Mouse (Mus musculus) stomach, postnatal 0 days (tissue): ENCODE measurements around the gene Sppl3. TPM values are rescaled to one million over a fixed set of nuclear protein-coding genes. Genes with fewer than 3 reads are reported as not detected.

ENCODE experiments used
- ATAC-seq: fragments of 200-750 bp; cut with Nextera tagmentation; 2 replicates; pipeline ENCODE4 v1.8.0; 2017; ENCODE audit not compliant: low FRiP score, low TSS enrichment
- DNase-seq: peaks from one replicate; pipeline ENCODE4 v3.0.0-alpha.2; 2016; ENCODE audit warnings: low spot score
- H3K27ac ChIP-seq: fragments of 300-500 bp; sonication (generic); replicated peaks from 2 replicates; pipeline ENCODE4 v1.5.1; 2014; ENCODE audit warnings: mild to moderate bottlenecking, control low read depth
- H3K27me3 ChIP-seq: fragments of 300-500 bp; sonication (generic); 2 replicates; pipeline ENCODE4 v1.6.1; 2014; ENCODE audit warnings: low read length; ENCODE audit not compliant: control insufficient read depth, insufficient read depth
- H3K36me3 ChIP-seq: fragments of 300-500 bp; sonication (generic); 2 replicates; pipeline ENCODE4 v1.6.1; 2014; ENCODE audit warnings: low read length, mixed read lengths; ENCODE audit not compliant: control insufficient read depth, insufficient read depth
- H3K4me1 ChIP-seq: fragments of 300-500 bp; sonication (generic); replicated peaks from 2 replicates; pipeline ENCODE4 v1.6.1; 2014; ENCODE audit warnings: antibody characterized with exemption; ENCODE audit not compliant: control insufficient read depth, insufficient read depth
- H3K4me2 ChIP-seq: fragments of 300-500 bp; sonication (generic); replicated peaks from 2 replicates; pipeline ENCODE4 v1.6.1; 2014; ENCODE audit warnings: low read depth, mild to moderate bottlenecking, control low read depth, moderate library complexity
- H3K4me3 ChIP-seq: fragments of 300-500 bp; sonication (generic); 2 replicates; pipeline ENCODE4 v1.5.1; 2014; ENCODE audit warnings: low read depth, low read length, control low read depth
- H3K9ac ChIP-seq: fragments of 300-500 bp; sonication (generic); 2 replicates; pipeline ENCODE4 v1.6.1; 2014; ENCODE audit warnings: mild to moderate bottlenecking, low read length, control low read depth, mixed read lengths
- H3K9me3 ChIP-seq: fragments of 300-500 bp; sonication (generic); 2 replicates; pipeline ENCODE4 v1.6.1; 2016; ENCODE audit warnings: low read length; ENCODE audit not compliant: control insufficient read depth
- CTCF ChIP-seq: IDR thresholded peaks from 2 replicates; pipeline ENCODE4 v1.5.1; 2016; ENCODE audit warnings: antibody characterized with exemption, low read depth, mild to moderate bottlenecking, moderate library complexity
- EP300 ChIP-seq: optimal IDR thresholded peaks from 2 replicates; pipeline ENCODE3; 2016; ENCODE audit warnings: antibody characterized with exemption
- WGBS: fragments of 180-500 bp; shearing (Covaris S2); extraction: QIAGEN DNeasy Blood & Tissue Kit; methylation state at CpG from one replicate; pipeline ENCODE4 v1.1.7; 2014; 5-methylcytosine and 5-hydroxymethylcytosine counted together
- polyA plus RNA-seq: library from polyadenylated mRNA; unstranded; fragments of >200 nt; fragmentation: Nextera tagmentation; extraction: Ambion mirVana; gene quantifications from 2 replicates; pipeline ENCODE4 v1.2.1, GENCODE M21; 2015

Sppl3 gene
- polyA plus RNA-seq, result 25.2 and 39.8 TPM in 2 replicates

DNA sequence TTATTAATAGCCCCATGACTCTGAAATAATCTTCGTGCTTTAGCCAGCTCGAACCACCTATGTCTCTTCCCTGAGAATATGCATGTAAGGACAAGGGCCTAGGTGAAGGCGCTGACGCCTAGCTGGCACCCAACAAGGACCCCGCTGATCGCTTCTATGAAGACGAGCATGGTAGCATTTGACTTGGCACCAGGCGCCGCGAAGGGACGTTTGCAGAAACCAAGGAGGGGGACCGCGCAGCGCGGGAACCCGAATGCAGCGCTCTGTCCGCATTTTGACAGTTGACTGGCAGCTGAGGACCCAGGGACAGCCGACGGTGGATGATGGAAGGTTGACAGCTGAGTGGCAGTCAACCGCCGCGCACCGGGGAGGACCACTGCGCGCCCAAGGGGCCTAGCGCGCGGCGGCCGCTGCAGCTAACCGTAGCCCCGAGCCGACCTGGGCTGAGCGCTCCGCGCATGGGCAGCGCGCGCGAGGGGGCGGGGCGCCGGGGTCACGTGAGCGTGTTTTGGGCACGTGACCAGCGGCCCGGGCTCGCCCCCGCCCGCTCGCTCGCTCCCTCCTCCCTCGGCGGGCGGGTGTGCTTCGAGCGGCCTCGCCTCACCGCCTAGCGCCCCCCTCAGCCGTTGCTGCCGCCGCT lies at the start of gene Sppl3:
Gene Sppl3, plus strand, starts transcription at position 561 of the 640 bp plus-strand sequence.
- Histone ChIP-seq H3K4me3 (peak within 1 kb of the TSS; percentile 98), H3K36me3 (no peaks in the 10 kb centered on the region), H3K9ac (peak within 1 kb of the TSS; percentile 99), H3K27me3 (no peaks in the 10 kb centered on the region), H3K9me3 (no peaks in the 10 kb centered on the region), H3K27ac (peak within 1 kb of the TSS; percentile 93), H3K4me1 (peaks cover 5% of the 10 kb centered on the region), H3K4me2 (peak within 1 kb of the TSS; percentile 89)
- DNase-seq (peak; percentile 93), ATAC-seq (peak; percentile 89)
- WGBS, result 1% methylated on average over 46 of the region's 65 CpGs
- TF ChIP-seq EP300 (no peak), CTCF (no peak)

DNA sequence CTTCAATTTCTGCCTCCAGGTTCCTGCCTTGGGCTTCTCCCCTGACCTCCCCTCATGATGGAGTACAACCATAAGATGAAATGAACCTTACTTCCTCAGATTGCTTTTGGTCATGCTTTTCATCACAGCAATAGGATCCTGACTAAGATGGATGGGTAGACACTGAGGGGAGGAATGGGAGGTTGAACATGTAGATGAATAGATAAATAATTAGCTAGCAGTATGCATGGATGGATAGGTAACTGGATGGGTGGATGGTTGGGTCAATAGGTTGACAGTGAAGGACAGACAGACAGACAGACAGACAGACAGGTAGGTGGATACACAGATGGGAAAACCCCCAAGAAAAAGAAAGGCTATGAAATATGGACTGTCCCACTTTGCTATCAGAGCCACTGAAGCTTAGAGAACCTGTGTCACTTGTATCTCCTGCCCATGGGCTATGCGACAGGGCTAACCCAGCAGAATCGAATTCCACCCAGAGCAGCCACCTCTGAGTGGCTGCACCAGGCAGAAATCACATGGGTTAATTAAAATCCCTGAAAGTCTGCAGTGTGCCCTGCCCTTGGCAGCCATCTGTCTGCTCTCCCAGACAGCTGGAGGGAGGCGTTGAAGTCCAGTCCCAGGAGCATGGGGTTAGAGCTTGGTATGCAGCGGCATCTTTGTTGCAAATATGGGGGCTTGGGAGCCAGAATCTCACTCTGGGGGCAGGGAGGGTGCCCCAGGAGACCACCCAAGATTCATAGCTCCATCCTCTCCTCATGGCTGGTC lies 49.2 kb upstream of the Sppl3 start:
- H3K4me2 ChIP-seq, result no peak overlapping the region
- H3K27me3 ChIP-seq, result no peaks in the 10 kb centered on the region
- no peaks in the 10 kb centered on the region for H3K9me3 ChIP-seq
- H3K4me1 ChIP-seq, result no peaks in the 10 kb centered on the region; the same call in 1 of the 2 replicates
- H3K36me3 ChIP-seq, result no peaks in the 10 kb centered on the region
- H3K27ac ChIP-seq, result no peak overlapping the region
- no peak for DNase-seq
- WGBS, result 26% methylated on average over 4 of the region's 4 CpGs
- no peak overlapping the region for H3K9ac ChIP-seq
- no peak for ATAC-seq
- no peak for TF ChIP-seq CTCF
- TF ChIP-seq EP300, result no peak
- no peak overlapping the region for H3K4me3 ChIP-seq

DNA sequence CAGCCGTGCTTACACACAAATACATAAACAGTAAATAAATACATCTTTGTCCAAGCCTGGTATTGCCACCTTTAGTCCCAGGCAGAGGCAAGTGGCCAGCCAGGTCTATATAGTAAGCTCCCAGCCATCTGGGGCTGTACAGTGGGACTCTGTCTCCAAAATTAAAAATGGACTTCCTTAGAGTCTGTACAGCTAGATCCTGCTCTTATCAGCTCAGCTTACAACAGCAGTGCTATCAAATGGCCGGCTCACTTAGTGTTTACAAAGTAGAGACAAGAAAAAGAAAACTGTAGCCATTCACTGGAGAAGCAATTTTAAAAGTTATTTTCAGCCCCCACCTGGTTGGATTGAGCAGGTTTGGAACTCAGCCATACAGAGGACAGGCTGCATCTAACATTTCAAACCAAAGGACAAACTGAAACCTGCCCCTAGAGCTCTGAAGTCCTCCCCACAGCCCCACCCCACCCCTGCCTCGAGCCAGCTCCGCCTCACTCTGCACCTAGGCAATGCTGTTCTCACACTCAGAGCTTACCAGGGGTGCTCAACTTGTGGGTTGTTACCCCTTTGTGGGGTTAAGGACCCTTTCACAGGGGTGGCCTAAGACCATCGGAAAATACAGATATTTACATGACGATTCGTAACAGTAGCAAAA lies 46.5 kb upstream of the Sppl3 start:
- 31% methylated on average over 7 of the region's 7 CpGs for WGBS
- Histone ChIP-seq H3K9me3 (no peaks in the 10 kb centered on the region), H3K4me1 (no peaks in the 10 kb centered on the region; the same call in 1 of the 2 replicates), H3K9ac (no peak overlapping the region), H3K36me3 (no peaks in the 10 kb centered on the region), H3K4me2 (peak overlapping the region; percentile 34; the same call in 1 of the 2 replicates), H3K4me3 (no peak overlapping the region), H3K27ac (peak overlapping the region; percentile 91), H3K27me3 (no peaks in the 10 kb centered on the region)
- DNase-seq (peak; percentile 81), ATAC-seq (peak; percentile 66)
- TF ChIP-seq CTCF (no peak), EP300 (no peak)

DNA sequence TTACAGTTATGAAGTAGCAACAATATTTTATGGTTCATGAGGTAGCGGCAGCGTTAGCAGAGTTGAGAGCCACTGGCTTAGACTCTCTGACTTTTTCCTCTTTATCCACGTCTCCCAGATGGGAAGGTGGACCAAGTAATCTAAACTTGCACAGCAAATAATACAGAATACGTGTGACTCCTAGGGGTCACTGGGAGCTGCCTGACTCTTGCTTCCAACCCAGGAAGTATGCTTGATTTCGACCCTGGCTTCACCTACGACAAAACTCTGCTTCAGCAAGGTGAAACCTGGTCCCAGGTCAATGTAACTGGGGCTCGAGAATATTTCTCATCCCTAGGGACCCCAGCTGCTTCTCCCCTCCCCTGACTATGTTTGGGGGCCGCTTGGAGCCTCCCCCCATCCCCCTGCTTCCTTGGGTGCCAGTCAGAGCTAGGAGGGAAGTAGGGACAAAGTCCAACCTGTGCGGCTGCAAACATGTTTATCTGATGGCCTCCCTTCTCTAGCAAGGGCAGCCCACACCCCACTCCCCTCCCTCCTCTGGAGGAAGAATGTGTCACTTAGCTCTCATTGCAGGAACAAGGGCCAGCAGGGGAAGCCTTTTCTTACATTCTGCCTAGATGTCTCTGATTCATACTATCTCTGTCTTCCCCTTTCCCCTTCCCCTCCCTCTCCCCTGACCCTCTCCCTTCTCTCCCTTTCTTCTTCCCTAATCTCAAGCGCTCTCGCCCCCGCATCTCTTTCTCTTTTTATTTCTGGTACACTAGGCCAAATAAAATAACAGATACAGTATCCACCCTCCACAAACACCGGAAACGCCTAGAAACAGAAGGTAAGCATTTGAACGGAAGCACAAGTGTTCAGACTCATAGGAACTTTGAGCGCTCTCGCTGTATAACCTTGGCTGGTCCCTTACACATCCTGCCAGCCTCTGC lies 45.7 kb upstream of the Sppl3 start:
- TF ChIP-seq EP300, result no peak
- TF ChIP-seq CTCF, result no peak
- H3K27me3 ChIP-seq, result no peaks in the 10 kb centered on the region
- WGBS, result 33% methylated on average over 17 of the region's 17 CpGs
- H3K9me3 ChIP-seq, result no peaks in the 10 kb centered on the region
- DNase-seq, result peak; percentile 85
- no peak overlapping the region for H3K9ac ChIP-seq
- peak overlapping the region; percentile 91 for H3K27ac ChIP-seq
- no peaks in the 10 kb centered on the region; the same call in 1 of the 2 replicates for H3K4me1 ChIP-seq
- peak overlapping the region; percentile 34; the same call in 1 of the 2 replicates for H3K4me2 ChIP-seq
- H3K36me3 ChIP-seq, result no peaks in the 10 kb centered on the region
- peak; percentile 87 for ATAC-seq
- H3K4me3 ChIP-seq, result no peak overlapping the region

- no peaks in the 10 kb centered on the region for H3K27me3 ChIP-seq
- peak overlapping the region; percentile 29; the same call in 1 of the 2 replicates for H3K4me3 ChIP-seq
- H3K4me1 ChIP-seq, result no peaks in the 10 kb centered on the region; the same call in 1 of the 2 replicates
- H3K9me3 ChIP-seq, result no peaks in the 10 kb centered on the region
- no peaks in the 10 kb centered on the region for H3K36me3 ChIP-seq
- H3K9ac ChIP-seq, result no peak overlapping the region
- peak overlapping the region; percentile 49 for H3K4me2 ChIP-seq
- WGBS, result 32% methylated on average over 14 of the region's 14 CpGs
- DNase-seq (no peak), ATAC-seq (no peak)
- TF ChIP-seq EP300 (no peak), CTCF (no peak)
- peak overlapping the region; percentile 89 for H3K27ac ChIP-seq
These were observed 43.2 kb upstream of the Sppl3 start for GRCm38 (mm10) chr5:114967523-114968268.
